Mouse (Mus musculus) E14TG2a.4 (cell line): ENCODE results near the gene Gtf2a1l.

ENCODE experiments used
- CTCF ChIP-seq: conservative IDR thresholded peaks from 2 replicates; pipeline ENCODE4 v1.5.1; 2014; ENCODE audit warnings: low read length
- NANOG ChIP-seq: IDR thresholded peaks from 2 replicates; pipeline ENCODE4 v1.6.1; 2014; ENCODE audit warnings: borderline replicate concordance, low read length, mixed read lengths
- POU5F1 ChIP-seq: IDR thresholded peaks from 2 replicates; pipeline ENCODE4 v1.6.1; 2014; ENCODE audit warnings: low read length, borderline replicate concordance

DNA sequence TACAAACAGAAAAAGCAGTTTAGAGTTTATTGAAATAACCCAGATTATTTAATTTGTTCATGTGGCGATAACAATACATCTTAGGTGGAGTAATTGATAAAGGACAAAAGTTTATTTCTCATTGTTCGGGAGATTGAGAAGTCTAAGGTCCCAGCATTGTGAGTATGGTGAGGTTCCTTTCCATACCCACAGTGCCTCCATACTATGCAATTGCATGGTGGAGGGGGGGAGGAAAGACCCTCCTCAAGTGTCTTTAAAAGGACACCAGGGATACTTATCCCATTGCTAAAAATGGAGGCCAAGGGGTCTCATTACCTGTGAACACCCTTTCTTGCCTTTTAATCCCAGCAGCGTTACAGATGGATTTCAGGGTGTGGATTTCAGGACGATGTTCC, 15.1 kb upstream of the Gtf2a1l start:
- TF ChIP-seq CTCF (no peak), NANOG (no peak), POU5F1 (no peak)
